Mouse (Mus musculus) heart, embryonic 10.5 days (tissue): ENCODE results near the gene Ccdc110. TPM values are rescaled to one million over a fixed set of nuclear protein-coding genes. Genes with fewer than 3 reads are reported as not detected.

Experiments used
- DNase-seq: peaks from one replicate; pipeline ENCODE4 v3.0.0-alpha.2; 2017; ENCODE audit warnings: low spot score
- H3K27ac ChIP-seq: fragments of 300-500 bp; sonication (generic); 2 replicates; pipeline ENCODE4 v1.5.1; 2016; ENCODE audit warnings: mild to moderate bottlenecking
- H3K27me3 ChIP-seq: fragments of 300-500 bp; sonication (generic); 2 replicates; pipeline ENCODE4 v1.6.1; 2016; ENCODE audit warnings: mild to moderate bottlenecking; ENCODE audit not compliant: poor library complexity, insufficient read depth, severe bottlenecking
- H3K36me3 ChIP-seq: fragments of 300-500 bp; sonication (generic); 2 replicates; pipeline ENCODE4 v1.6.1; 2016; ENCODE audit warnings: mild to moderate bottlenecking, moderate library complexity
- H3K4me1 ChIP-seq: fragments of 300-500 bp; sonication (generic); 2 replicates; pipeline ENCODE4 v1.6.1; 2016; ENCODE audit warnings: mild to moderate bottlenecking
- H3K4me3 ChIP-seq: fragments of 300-500 bp; sonication (generic); 2 replicates; pipeline ENCODE4 v1.5.1; 2016; ENCODE audit warnings: mild to moderate bottlenecking, moderate library complexity
- H3K9me3 ChIP-seq: fragments of 300-500 bp; sonication (generic); 2 replicates; pipeline ENCODE4 v1.6.1; 2016; ENCODE audit warnings: mild to moderate bottlenecking, moderate library complexity
- WGBS: fragments of 180-500 bp; shearing (Covaris S2); methylation state at CpG from one replicate; pipeline ENCODE4 v1.1.7; 2016; 5-methylcytosine and 5-hydroxymethylcytosine counted together
- polyA plus RNA-seq: library from polyadenylated mRNA; unstranded; fragments of >200 nt; fragmentation: Nextera tagmentation; extraction: Ambion mirVana; gene quantifications from 2 replicates; pipeline ENCODE4 v1.2.1, GENCODE M21; 2016

The Ccdc110 gene
- 0.08 TPM in 1 of 2 replicates, not detected in the other for polyA plus RNA-seq

GRCm38 (mm10) chr8:45934582-45935014, at the start of gene Ccdc110:
Gene Ccdc110 (plus strand): TSS chr8:45934619.
- WGBS: 8% methylated on average over 23 of the region's 23 CpGs
- H3K9me3 ChIP-seq: 0 out of 2 replicates have a peak, but pooled peaks cover 3% of the 10 kb centered on the region

GRCm38 (mm10) chr8:45885202-45885685, 49.2 kb upstream of the Ccdc110 start, which contains the start of gene Pdlim3:
Gene Pdlim3 (plus strand): TSS chr8:45885461.
- H3K4me3 ChIP-seq: peak within 1 kb of the TSS; percentile 68
- no peaks in the 10 kb centered on the region for H3K9me3 ChIP-seq
- peaks cover 29% of the 10 kb centered on the region for H3K4me1 ChIP-seq
- peak within 1 kb of the TSS; percentile 84 for H3K27ac ChIP-seq
- 0% methylated on average over 22 of the region's 22 CpGs for WGBS
- H3K27me3 ChIP-seq: no peaks in the 10 kb centered on the region
- DNase-seq: peak; percentile 89
- H3K36me3 ChIP-seq: no peaks in the 10 kb centered on the region

More at GRCm38 (mm10) chr8:45934582-45935014, at the start of gene Ccdc110:
- peak within 1 kb of the TSS; percentile 45 for H3K27ac ChIP-seq
- no peaks in the 10 kb centered on the region for H3K4me1 ChIP-seq
- peak; percentile 94 for DNase-seq
- peaks cover 2% of the 10 kb centered on the region; the same call in 1 of the 2 replicates for H3K36me3 ChIP-seq
- peak within 1 kb of the TSS; percentile 48 for H3K4me3 ChIP-seq
- no peaks in the 10 kb centered on the region for H3K27me3 ChIP-seq

- no peaks in the 10 kb centered on the region for H3K9me3 ChIP-seq
- H3K27me3 ChIP-seq: no peaks in the 10 kb centered on the region
- H3K27ac ChIP-seq: peak overlapping the region; percentile 84
- 14% methylated on average over 2 of the region's 2 CpGs for WGBS
- H3K4me1 ChIP-seq: peaks cover 33% of the 10 kb centered on the region
- no peak for DNase-seq
- peak overlapping the region; percentile 68 for H3K4me3 ChIP-seq
- H3K36me3 ChIP-seq: no peaks in the 10 kb centered on the region
Measured at GRCm38 (mm10) chr8:45885775-45886174, 48.6 kb upstream of the Ccdc110 start.

- Histone ChIP-seq H3K9me3 (no peaks in the 10 kb centered on the region), H3K36me3 (peaks cover 8% of the 10 kb centered on the region; the same call in 1 of the 2 replicates), H3K4me1 (peaks cover 22% of the 10 kb centered on the region), H3K4me3 (no peak overlapping the region), H3K27me3 (no peaks in the 10 kb centered on the region), H3K27ac (no peak overlapping the region)
- 92% methylated on average over 7 of the region's 7 CpGs for WGBS
- no peak for DNase-seq
Measured at GRCm38 (mm10) chr8:45889737-45890136, 44.7 kb upstream of the Ccdc110 start.

GRCm38 (mm10) chr8:45896590-45896989, 37.8 kb upstream of the Ccdc110 start:
- Histone ChIP-seq H3K36me3 (peaks cover 27% of the 10 kb centered on the region; the same call in 1 of the 2 replicates), H3K4me1 (peaks cover 11% of the 10 kb centered on the region), H3K27ac (no peak overlapping the region), H3K9me3 (no peaks in the 10 kb centered on the region), H3K27me3 (no peaks in the 10 kb centered on the region), H3K4me3 (no peak overlapping the region)
- 79% methylated on average over 3 of the region's 3 CpGs for WGBS
- DNase-seq: no peak

- Histone ChIP-seq H3K27me3 (no peaks in the 10 kb centered on the region), H3K9me3 (no peaks in the 10 kb centered on the region), H3K27ac (no peak overlapping the region), H3K4me3 (no peak overlapping the region), H3K36me3 (peaks cover 22% of the 10 kb centered on the region; the same call in 1 of the 2 replicates), H3K4me1 (peaks cover 26% of the 10 kb centered on the region)
- no peak for DNase-seq
- WGBS: 75% methylated on average over 3 of the region's 3 CpGs
Measured at GRCm38 (mm10) chr8:45899783-45900182, 34.6 kb upstream of the Ccdc110 start.

GRCm38 (mm10) chr8:45901626-45902025, 32.8 kb upstream of the Ccdc110 start:
- peak overlapping the region; percentile 79 for H3K27ac ChIP-seq
- peaks cover 21% of the 10 kb centered on the region for H3K4me1 ChIP-seq
- H3K9me3 ChIP-seq: no peaks in the 10 kb centered on the region
- no peak for DNase-seq
- 0 out of 2 replicates have a peak overlapping the region, but pooled peaks have one; percentile 8 for H3K4me3 ChIP-seq
- H3K27me3 ChIP-seq: no peaks in the 10 kb centered on the region
- WGBS: 49% methylated on average over 8 of the region's 8 CpGs
- H3K36me3 ChIP-seq: peaks cover 22% of the 10 kb centered on the region; the same call in 1 of the 2 replicates

GRCm38 (mm10) chr8:45903659-45904058, 30.8 kb upstream of the Ccdc110 start:
- Histone ChIP-seq H3K9me3 (no peaks in the 10 kb centered on the region), H3K4me1 (peaks cover 21% of the 10 kb centered on the region), H3K27ac (peak overlapping the region; percentile 62), H3K27me3 (no peaks in the 10 kb centered on the region), H3K36me3 (peaks cover 23% of the 10 kb centered on the region; the same call in 1 of the 2 replicates), H3K4me3 (no peak overlapping the region)
- DNase-seq: no peak
- 7% methylated on average over 3 of the region's 3 CpGs for WGBS

- DNase-seq: no peak
- H3K36me3 ChIP-seq: peaks cover 30% of the 10 kb centered on the region; the same call in 1 of the 2 replicates
Measured at GRCm38 (mm10) chr8:45905591-45906250, 28.7 kb upstream of the Ccdc110 start.

GRCm38 (mm10) chr8:45906251-45906619, 28.2 kb upstream of the Ccdc110 start:
- no peak for DNase-seq

More at GRCm38 (mm10) chr8:45905591-45906250, 28.7 kb upstream of the Ccdc110 start:
- no peaks in the 10 kb centered on the region for H3K9me3 ChIP-seq
- 84% methylated on average over 7 of the region's 7 CpGs for WGBS
- no peaks in the 10 kb centered on the region for H3K27me3 ChIP-seq
- peaks cover 21% of the 10 kb centered on the region for H3K4me1 ChIP-seq
- no peak overlapping the region for H3K4me3 ChIP-seq
- no peak overlapping the region for H3K27ac ChIP-seq

GRCm38 (mm10) chr8:45913707-45914106, 20.7 kb upstream of the Ccdc110 start:
- WGBS: 84% methylated on average over 11 of the region's 11 CpGs
- no peaks in the 10 kb centered on the region for H3K9me3 ChIP-seq
- H3K27ac ChIP-seq: no peak overlapping the region
- DNase-seq: no peak
- no peak overlapping the region for H3K4me3 ChIP-seq
- peaks cover 50% of the 10 kb centered on the region for H3K36me3 ChIP-seq
- no peaks in the 10 kb centered on the region for H3K27me3 ChIP-seq
- no peaks in the 10 kb centered on the region for H3K4me1 ChIP-seq

More at GRCm38 (mm10) chr8:45906251-45906619, 28.2 kb upstream of the Ccdc110 start:
- peaks cover 30% of the 10 kb centered on the region; the same call in 1 of the 2 replicates for H3K36me3 ChIP-seq
- H3K4me1 ChIP-seq: peaks cover 19% of the 10 kb centered on the region
- 92% methylated on average over 4 of the region's 4 CpGs for WGBS
- H3K27ac ChIP-seq: no peak overlapping the region
- H3K9me3 ChIP-seq: no peaks in the 10 kb centered on the region
- no peaks in the 10 kb centered on the region for H3K27me3 ChIP-seq
- no peak overlapping the region for H3K4me3 ChIP-seq

- H3K9me3 ChIP-seq: no peaks in the 10 kb centered on the region
- no peaks in the 10 kb centered on the region for H3K4me1 ChIP-seq
- H3K27me3 ChIP-seq: no peaks in the 10 kb centered on the region
- peak overlapping the region; percentile 1 for H3K27ac ChIP-seq
- no peak overlapping the region for H3K4me3 ChIP-seq
- no peak for DNase-seq
- 67% methylated on average over 3 of the region's 3 CpGs for WGBS
- H3K36me3 ChIP-seq: peaks cover 57% of the 10 kb centered on the region
Measured at GRCm38 (mm10) chr8:45916496-45916895, 17.9 kb upstream of the Ccdc110 start.

GRCm38 (mm10) chr8:45917040-45917679, 17.3 kb upstream of the Ccdc110 start:
- Histone ChIP-seq H3K27ac (peak overlapping the region; percentile 1), H3K36me3 (peaks cover 57% of the 10 kb centered on the region), H3K9me3 (no peaks in the 10 kb centered on the region)

More at GRCm38 (mm10) chr8:45917040-45917679, 17.3 kb upstream of the Ccdc110 start:
- 74% methylated on average over 20 of the region's 20 CpGs for WGBS
- H3K4me3 ChIP-seq: no peak overlapping the region
- H3K4me1 ChIP-seq: no peaks in the 10 kb centered on the region
- no peak for DNase-seq
- no peaks in the 10 kb centered on the region for H3K27me3 ChIP-seq
